ENCODE assay signal across 10 mouse cellular contexts in genomic region chr15:97749841-97750240, GRCm38 (mm10). TPM values are rescaled to one million over a fixed set of nuclear protein-coding genes. Genes with fewer than 3 reads are reported as not detected.
DNase-seq lines count a peak whose midpoint lies in the region; ATAC-seq and TF ChIP-seq lines count a peak whose summit lies in the region.
"Had no signal": no experiment of that assay in that cellular context is flagged by ENCODE, and none has a peak within 500 bp of the region (broad histone marks: within the 10 kb centered on the region; RNA-seq: fewer than 3 reads in every experiment).

No protein-coding gene starts in this region.

- WGBS in heart, embryonic 11.5 days (ENCODE audit: insufficient replicate concordance): 91% methylated on average over 13 of the region's 13 CpGs
- WGBS in heart, adult 2 months: 87% methylated on average over 13 of the region's 13 CpGs
- WGBS in lung, embryonic 15.5 days: 76% methylated on average over 13 of the region's 13 CpGs
- 88% methylated on average over 13 of the region's 13 CpGs for WGBS in hindbrain, embryonic 13.5 days
- 7% methylated on average over 13 of the region's 13 CpGs for WGBS in thymus, adult 2 months
- WGBS in intestine, embryonic 15.5 days: 89% methylated on average over 13 of the region's 13 CpGs

- H3K4me1 ChIP-seq in heart, embryonic 11.5 days (ENCODE audit: control insufficient read depth, insufficient read depth, low read length): peaks cover 46% of the 10 kb centered on the region
- peaks cover 20% of the 10 kb centered on the region for H3K4me1 ChIP-seq in heart, adult 2 months (ENCODE audit: control insufficient read depth, insufficient read depth, low read length)
- peaks cover 32% of the 10 kb centered on the region for H3K4me1 ChIP-seq in lung, embryonic 15.5 days
- H3K4me1 ChIP-seq in hindbrain, embryonic 13.5 days (replicated peaks): peaks cover 41% of the 10 kb centered on the region
- peaks cover 53% of the 10 kb centered on the region for H3K4me1 ChIP-seq in thymus, adult 2 months (replicated peaks; ENCODE audit: control insufficient read depth, insufficient read depth, low read length)
- H3K4me1 ChIP-seq in intestine, embryonic 15.5 days (replicated peaks): peaks cover 14% of the 10 kb centered on the region

- DNase-seq in heart, adult 2 months: no peak
- no peak for DNase-seq in lung, postnatal 36 days
- no peak for DNase-seq in thymus, adult 2 months
- DNase-seq: kidney, postnatal 10 days had no signal

- no peaks in the 10 kb centered on the region for H3K79me2 ChIP-seq in heart, adult 2 months (replicated peaks; ENCODE audit: control insufficient read depth, insufficient read depth, low read length)

- H3K4me3 ChIP-seq in heart, embryonic 11.5 days (ENCODE audit: low read depth, low read length): no peak overlapping the region
- H3K4me3 ChIP-seq in heart, adult 2 months: no peak overlapping the region
- H3K4me3 ChIP-seq in lung, embryonic 15.5 days: no peak overlapping the region
- H3K4me3 ChIP-seq in hindbrain, embryonic 13.5 days: no peak overlapping the region
- H3K4me3 ChIP-seq in thymus, adult 2 months (ENCODE audit: control insufficient read depth, insufficient read depth, low read length): peak overlapping the region; percentile 87
- no peak overlapping the region for H3K4me3 ChIP-seq in intestine, embryonic 15.5 days (replicated peaks)
- H3K4me3 ChIP-seq: liver, embryonic 15.5 days had no signal

- H3K9ac ChIP-seq in heart, embryonic 11.5 days (ENCODE audit: low read depth, low read length): no peak overlapping the region
- no peak overlapping the region for H3K9ac ChIP-seq in heart, adult 2 months (ENCODE audit: low read depth, low read length)
- H3K9ac ChIP-seq in lung, embryonic 15.5 days: no peak overlapping the region
- H3K9ac ChIP-seq in hindbrain, embryonic 13.5 days: no peak overlapping the region
- no peak overlapping the region for H3K9ac ChIP-seq in intestine, embryonic 15.5 days
- H3K9ac ChIP-seq: liver, embryonic 15.5 days had no signal

- no peaks in the 10 kb centered on the region for H3K27me3 ChIP-seq in heart, embryonic 11.5 days (ENCODE audit: control insufficient read depth, insufficient read depth, low read length)
- H3K27me3 ChIP-seq in heart, adult 2 months (ENCODE audit: control insufficient read depth, insufficient read depth, low read length): no peaks in the 10 kb centered on the region
- no peaks in the 10 kb centered on the region for H3K27me3 ChIP-seq in lung, embryonic 15.5 days
- 0 out of 2 replicates have a peak, but pooled peaks cover 4% of the 10 kb centered on the region for H3K27me3 ChIP-seq in hindbrain, embryonic 13.5 days
- no peaks in the 10 kb centered on the region for H3K27me3 ChIP-seq in thymus, adult 2 months (ENCODE audit: control insufficient read depth, insufficient read depth, low read length)
- no peaks in the 10 kb centered on the region for H3K27me3 ChIP-seq in intestine, embryonic 15.5 days (replicated peaks)
- H3K27me3 ChIP-seq: liver, embryonic 15.5 days had no signal

- no peak overlapping the region for H3K4me2 ChIP-seq in heart, embryonic 11.5 days
- H3K4me2 ChIP-seq in lung, embryonic 15.5 days: 0 out of 2 replicates have a peak overlapping the region, but pooled peaks have one; percentile 24
- H3K4me2 ChIP-seq in hindbrain, embryonic 13.5 days: no peak overlapping the region
- H3K4me2 ChIP-seq in intestine, embryonic 15.5 days (replicated peaks): no peak overlapping the region
- H3K4me2 ChIP-seq: liver, embryonic 15.5 days had no signal

- TF ChIP-seq EP300 in heart, adult 2 months (IDR thresholded peaks at IDR 0.05; ENCODE audit: insufficient read depth, low read depth, low read length): no peak

- ATAC-seq in heart, embryonic 11.5 days (replicated peaks; ENCODE audit: insufficient number of reproducible peaks, low FRiP score, low TSS enrichment): no peak
- ATAC-seq in lung, embryonic 15.5 days (ENCODE audit: borderline replicate concordance, extremely low read depth, low FRiP score, low TSS enrichment): no peak
- 0 out of 2 replicates have a peak, but pooled peaks have one; percentile 2 for ATAC-seq in hindbrain, embryonic 13.5 days (ENCODE audit: low FRiP score)
- ATAC-seq in cerebellum, adult (ENCODE audit: insufficient number of reproducible peaks, low FRiP score, low TSS enrichment): no peak
- ATAC-seq in intestine, embryonic 15.5 days: no peak

- no peak for TF ChIP-seq CTCF in heart, adult 2 months (IDR thresholded peaks at IDR 0.05)
- 0 out of 2 replicates have a peak, but pooled peaks have one; percentile 15 for TF ChIP-seq CTCF in thymus, adult 2 months (IDR thresholded peaks at IDR 0.05; ENCODE audit: borderline replicate concordance, control insufficient read depth, extremely low read depth, insufficient read depth, low read length, poor library complexity)

- H3K27ac ChIP-seq in heart, embryonic 11.5 days (ENCODE audit: low read depth, low read length): peak overlapping the region; percentile 60; the same call in 1 of the 2 replicates
- no peak overlapping the region for H3K27ac ChIP-seq in heart, adult 2 months
- peak overlapping the region; percentile 63 for H3K27ac ChIP-seq in lung, embryonic 15.5 days
- peak overlapping the region; percentile 75 for H3K27ac ChIP-seq in hindbrain, embryonic 13.5 days
- H3K27ac ChIP-seq in thymus, adult 2 months (ENCODE audit: control insufficient read depth, insufficient read depth, low read length): peak overlapping the region; percentile 89
- no peak overlapping the region for H3K27ac ChIP-seq in intestine, embryonic 15.5 days
- H3K27ac ChIP-seq: liver, embryonic 15.5 days had no signal

- intact Hi-C loops in heart, adult 2 months (cut with DNase I): loop anchor here (2.0 kb wide), 1 partner anchor 27 kb away; no protein-coding TSS in a partner anchor

- no peak for TF ChIP-seq POLR2A in heart, adult 2 months (IDR thresholded peaks at IDR 0.05; ENCODE audit: insufficient read depth, low read depth, low read length)
- 0 out of 2 replicates have a peak, but pooled peaks have one; percentile 22 for TF ChIP-seq POLR2A in thymus, adult 2 months (IDR thresholded peaks at IDR 0.05; ENCODE audit: control insufficient read depth, extremely low read depth, insufficient read depth, low read length, poor library complexity)

- peaks cover 2% of the 10 kb centered on the region; the same call in 1 of the 2 replicates for H3K36me3 ChIP-seq in heart, embryonic 11.5 days (ENCODE audit: control insufficient read depth, insufficient read depth, low read length)
- peaks cover 13% of the 10 kb centered on the region for H3K36me3 ChIP-seq in heart, adult 2 months (ENCODE audit: control insufficient read depth, insufficient read depth, low read length)
- H3K36me3 ChIP-seq in lung, embryonic 15.5 days: peaks cover 7% of the 10 kb centered on the region; the same call in 1 of the 2 replicates
- no peaks in the 10 kb centered on the region for H3K36me3 ChIP-seq in hindbrain, embryonic 13.5 days
- peaks cover 15% of the 10 kb centered on the region for H3K36me3 ChIP-seq in thymus, adult 2 months (ENCODE audit: control insufficient read depth, insufficient read depth, low read length)
- H3K36me3 ChIP-seq in intestine, embryonic 15.5 days: no peaks in the 10 kb centered on the region
- H3K36me3 ChIP-seq: liver, embryonic 15.5 days had no signal

- H3K9me3 ChIP-seq in heart, embryonic 11.5 days (replicated peaks; ENCODE audit: control insufficient read depth, low read length): no peaks in the 10 kb centered on the region
- no peaks in the 10 kb centered on the region for H3K9me3 ChIP-seq in lung, embryonic 15.5 days
- H3K9me3 ChIP-seq in hindbrain, embryonic 13.5 days: no peaks in the 10 kb centered on the region
- no peaks in the 10 kb centered on the region for H3K9me3 ChIP-seq in intestine, embryonic 15.5 days
- H3K9me3 ChIP-seq: liver, embryonic 15.5 days had no signal

RNA-seq across cellular contexts. Expression of gene Rapgef3, which starts 17.9 kb away (rescaled TPM):
- 8.3 and 8.5 TPM in 2 replicates for polyA plus RNA-seq in heart, embryonic 11.5 days (2014; fragmentation: Nextera tagmentation; extraction: Ambion mirVana)
- 10 to 100 TPM; 21.5 to 27.9 TPM for total RNA-seq in heart, adult 2 months (2021)
- 44.4 and 57.0 TPM in 2 replicates for polyA plus RNA-seq in heart, adult 2 months (2012; rRNA removed)
- polyA plus RNA-seq in lung, embryonic 15.5 days (2015; fragmentation: Nextera tagmentation; extraction: Ambion mirVana): 21.1 and 23.4 TPM in 2 replicates
- polyA plus RNA-seq in hindbrain, embryonic 13.5 days (2015; fragmentation: Nextera tagmentation; extraction: Ambion mirVana): 10.4 and 10.8 TPM in 2 replicates
- polyA plus RNA-seq in thymus, adult 2 months (2012; rRNA removed): 276 and 278 TPM in 2 replicates
- polyA plus RNA-seq in intestine, embryonic 15.5 days (2015; fragmentation: Nextera tagmentation; extraction: Ambion mirVana): 6.9 and 7.8 TPM in 2 replicates

RNA-seq across cellular contexts. Expression of gene Endou, which starts 18.7 kb away (rescaled TPM):
- polyA plus RNA-seq in heart, embryonic 11.5 days (2014; fragmentation: Nextera tagmentation; extraction: Ambion mirVana): 0.20 TPM in 1 of 2 replicates, not detected in the other
- 1 to 10 TPM; 1.1 to 1.2 TPM for total RNA-seq in heart, adult 2 months (2021)
- polyA plus RNA-seq in heart, adult 2 months (2012; rRNA removed): 2.4 TPM in 2 replicates
- polyA plus RNA-seq in lung, embryonic 15.5 days (2015; fragmentation: Nextera tagmentation; extraction: Ambion mirVana): 0.48 and 1.1 TPM in 2 replicates
- 0.21 and 0.29 TPM in 2 replicates for polyA plus RNA-seq in hindbrain, embryonic 13.5 days (2015; fragmentation: Nextera tagmentation; extraction: Ambion mirVana)
- 276 and 294 TPM in 2 replicates for polyA plus RNA-seq in thymus, adult 2 months (2012; rRNA removed)
- 0.09 and 0.21 TPM in 2 replicates for polyA plus RNA-seq in intestine, embryonic 15.5 days (2015; fragmentation: Nextera tagmentation; extraction: Ambion mirVana)

RNA-seq across cellular contexts. Expression of gene Slc48a1, which starts 28.5 kb away (rescaled TPM):
- 45.1 and 51.1 TPM in 2 replicates for polyA plus RNA-seq in heart, embryonic 11.5 days (2014; fragmentation: Nextera tagmentation; extraction: Ambion mirVana)
- 10 to 100 TPM; 72.7 to 73.0 TPM for total RNA-seq in heart, adult 2 months (2021)
- 82.8 and 85.3 TPM in 2 replicates for polyA plus RNA-seq in heart, adult 2 months (2012; rRNA removed)
- polyA plus RNA-seq in lung, embryonic 15.5 days (2015; fragmentation: Nextera tagmentation; extraction: Ambion mirVana): 38.7 and 42.2 TPM in 2 replicates
- 59.8 and 62.9 TPM in 2 replicates for polyA plus RNA-seq in hindbrain, embryonic 13.5 days (2015; fragmentation: Nextera tagmentation; extraction: Ambion mirVana)
- 62.1 and 62.8 TPM in 2 replicates for polyA plus RNA-seq in thymus, adult 2 months (2012; rRNA removed)
- 23.9 and 25.1 TPM in 2 replicates for polyA plus RNA-seq in intestine, embryonic 15.5 days (2015; fragmentation: Nextera tagmentation; extraction: Ambion mirVana)

RNA-seq across cellular contexts. Expression of gene Rpap3, which starts 44.2 kb away (rescaled TPM):
- 30.4 and 30.5 TPM in 2 replicates for polyA plus RNA-seq in heart, embryonic 11.5 days (2014; fragmentation: Nextera tagmentation; extraction: Ambion mirVana)
- 10 to 100 TPM; 12.7 to 14.2 TPM for total RNA-seq in heart, adult 2 months (2021)
- polyA plus RNA-seq in heart, adult 2 months (2012; rRNA removed): 4.4 and 7.4 TPM in 2 replicates
- 24.6 and 25.5 TPM in 2 replicates for polyA plus RNA-seq in lung, embryonic 15.5 days (2015; fragmentation: Nextera tagmentation; extraction: Ambion mirVana)
- 35.6 TPM in 2 replicates for polyA plus RNA-seq in hindbrain, embryonic 13.5 days (2015; fragmentation: Nextera tagmentation; extraction: Ambion mirVana)
- polyA plus RNA-seq in thymus, adult 2 months (2012; rRNA removed): 5.6 and 6.0 TPM in 2 replicates
- 19.8 and 24.0 TPM in 2 replicates for polyA plus RNA-seq in intestine, embryonic 15.5 days (2015; fragmentation: Nextera tagmentation; extraction: Ambion mirVana)

Comparison
In these comparisons a context has a peak if more than half of its experiments do, and no peak if none do; other contexts are left out.
1. H3K27ac ChIP-seq: peak in heart, embryonic 11.5 days (single experiment), lung, embryonic 15.5 days (single experiment), hindbrain, embryonic 13.5 days (single experiment) and thymus, adult 2 months (single experiment); none in heart, adult 2 months (single experiment) and intestine, embryonic 15.5 days (single experiment).
2. RNA of gene Endou, which starts 18.7 kb away (polyA plus RNA-seq): 276 to 294 TPM in thymus, adult 2 months; 2.4 TPM in heart, adult 2 months, 0.48 to 1.1 TPM in lung, embryonic 15.5 days, 0.21 to 0.29 TPM in hindbrain, embryonic 13.5 days, 0.09 to 0.21 TPM in intestine, embryonic 15.5 days and 0.20 TPM in heart, embryonic 11.5 days; every median in the first group is over 10 times any median in the second.